Mouse (Mus musculus) spleen, embryonic (tissue): ENCODE results near the gene Slc35d3.

Experiments
- CTCF ChIA-PET: fragments of 350-600 bp; sonication (Branson Sonifier 250); formaldehyde crosslinking; loops from one replicate; lab custom pipeline; 2022; lab: Charles Lee

Slc35d3 gene

DNA sequence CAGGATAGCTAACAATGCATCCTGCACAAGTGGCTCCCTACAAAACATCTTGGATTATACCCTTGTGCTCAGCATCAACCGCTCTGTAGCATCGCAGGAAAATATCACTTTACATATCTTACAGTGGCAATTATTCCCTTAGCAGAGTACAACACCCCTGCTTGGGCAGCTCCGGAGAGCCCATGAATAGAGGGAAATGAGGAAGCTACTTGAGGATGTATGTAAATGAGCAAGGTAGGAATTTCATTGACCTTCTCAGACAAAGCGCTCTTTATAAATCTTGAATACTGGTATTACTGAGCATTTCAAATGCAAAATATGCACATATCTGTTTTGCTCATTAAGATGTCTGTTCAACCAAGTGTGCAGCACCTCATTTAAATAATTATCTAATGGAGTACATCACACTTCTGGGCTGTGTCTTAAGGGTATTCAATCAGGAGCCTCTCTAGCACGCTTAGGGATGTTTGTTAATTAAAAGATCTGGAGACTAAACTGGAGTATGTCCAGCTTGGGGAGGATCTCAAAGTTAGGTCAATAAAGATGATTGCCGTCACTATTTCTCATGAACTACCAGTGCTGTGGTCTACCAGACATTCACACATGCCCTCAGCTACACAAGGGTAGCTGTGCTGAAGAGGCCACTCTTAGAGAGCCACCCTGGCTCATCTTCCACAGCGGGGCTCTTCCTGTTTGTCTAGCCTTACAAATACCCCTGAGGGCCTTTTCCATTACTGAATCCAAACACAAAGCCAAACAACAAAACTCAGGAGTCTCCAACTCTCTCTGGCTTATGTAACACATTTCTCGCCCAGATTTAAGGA lies 15.2 kb downstream of the Slc35d3 start:
- CTCF ChIA-PET, result interaction anchor here (0.5 kb wide), 1 partner anchor 200 kb away, joined by 3 read pairs; no protein-coding TSS in a partner anchor

DNA sequence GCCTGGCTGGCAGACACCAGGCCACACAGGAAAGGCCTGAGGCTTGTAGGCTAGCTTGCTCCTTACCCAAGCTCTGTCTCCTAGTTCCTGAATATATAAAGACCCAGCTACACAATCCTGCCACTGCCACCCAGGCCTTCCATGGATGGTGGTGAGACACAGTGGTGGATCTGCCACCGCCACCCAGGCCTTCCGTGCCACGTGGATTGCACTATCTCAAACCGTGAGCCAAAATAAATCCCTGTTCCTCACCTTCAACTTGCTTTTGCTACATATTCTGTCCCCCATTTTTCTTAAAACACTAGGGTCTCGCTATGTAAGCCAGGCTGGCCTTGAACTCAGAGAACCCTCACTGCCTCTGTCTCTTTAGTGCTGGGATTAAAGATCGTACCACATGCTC lies 17.0 kb downstream of the Slc35d3 start:
- CTCF ChIA-PET, result no interaction called here

DNA sequence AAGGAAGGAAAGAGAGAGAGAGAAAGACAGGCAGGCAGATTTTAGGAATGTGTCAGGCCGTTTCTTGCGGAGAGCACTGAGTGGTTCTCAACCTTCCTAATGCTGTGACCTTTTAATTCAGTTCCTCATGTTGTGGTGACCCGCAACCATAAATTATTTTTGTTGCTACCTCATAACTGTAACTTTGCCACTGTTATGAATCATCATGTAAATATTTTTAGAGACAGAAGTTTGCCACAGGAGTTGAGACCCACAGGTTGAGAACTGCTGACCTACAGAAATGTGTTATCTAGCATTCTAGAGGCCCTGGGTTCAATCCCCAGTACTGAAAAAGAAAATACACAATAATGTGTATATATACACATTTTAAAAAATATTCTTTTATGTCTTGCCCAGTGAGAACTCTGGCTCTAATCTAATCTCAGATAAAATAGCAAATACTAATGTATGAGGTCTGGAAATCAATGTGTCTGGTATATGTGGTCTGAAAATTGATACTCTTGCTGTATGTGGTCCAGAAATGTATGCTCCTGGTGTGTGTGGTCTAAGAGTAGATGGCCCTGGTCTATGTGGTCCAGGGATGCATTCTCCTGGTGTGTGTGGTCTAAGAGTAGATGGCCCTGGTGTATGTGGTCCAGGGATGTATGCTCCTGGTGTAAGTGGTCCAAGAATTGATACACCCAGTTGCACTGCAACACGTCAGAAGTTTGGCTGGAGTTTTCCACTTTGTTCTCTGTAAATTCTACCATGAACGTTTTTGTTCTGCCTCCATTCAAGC lies 20.0 kb downstream of the Slc35d3 start:
- CTCF ChIA-PET, result no interaction called here

DNA sequence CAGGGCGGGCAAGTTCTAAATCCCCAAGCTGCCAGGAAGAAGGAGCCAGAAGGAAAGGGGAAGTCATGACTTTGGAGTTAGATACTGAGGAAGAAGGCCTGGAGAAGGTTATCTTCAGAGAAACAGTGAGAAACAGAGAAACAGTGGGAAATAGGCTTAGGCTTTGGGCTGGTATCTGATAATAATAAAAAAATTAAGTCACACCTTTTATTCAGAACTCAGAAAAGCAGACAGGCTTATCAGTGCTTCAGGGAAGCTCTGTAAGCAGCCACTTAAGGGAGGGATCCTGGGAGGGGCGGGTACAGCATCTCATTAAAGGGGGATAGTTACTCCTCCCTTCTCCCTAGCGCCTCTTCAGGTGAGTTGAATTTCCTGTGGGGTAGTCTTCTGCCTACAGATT lies 30.3 kb downstream of the Slc35d3 start:
- CTCF ChIA-PET, result no interaction called here

DNA sequence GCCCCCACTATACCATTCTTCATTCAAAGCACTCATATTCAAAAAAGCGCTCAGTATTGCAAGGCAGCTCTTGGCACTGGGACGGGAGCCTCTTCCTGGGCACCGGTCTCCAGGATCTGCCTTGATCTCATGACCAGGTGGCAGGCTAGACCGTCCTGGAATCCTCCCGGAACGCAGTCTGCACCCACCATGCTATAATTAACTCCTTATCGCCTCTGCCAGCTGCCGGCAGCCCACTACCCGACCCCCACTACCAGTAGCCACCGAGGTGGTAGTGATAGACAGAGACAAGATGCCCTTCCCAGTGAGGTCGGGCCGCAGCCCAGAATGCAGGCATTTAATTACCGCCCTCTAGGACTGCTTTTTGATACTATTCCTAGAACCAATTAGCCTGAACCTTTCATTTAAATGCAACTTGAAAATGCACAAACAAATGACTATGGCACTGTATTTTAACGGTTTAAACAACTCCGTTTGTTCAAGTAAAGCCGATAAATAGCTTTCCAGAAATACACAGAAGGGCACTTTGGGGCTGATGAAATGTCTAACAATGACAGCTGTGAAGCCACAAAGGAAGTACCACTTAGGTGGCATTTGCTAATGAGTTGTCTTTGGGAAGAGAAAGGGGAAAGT lies 32.4 kb downstream of the Slc35d3 start:
- CTCF ChIA-PET, result interaction anchor here (0.7 kb wide), 1 partner anchor 870 kb away, joined by 3 read pairs; no protein-coding TSS in a partner anchor

DNA sequence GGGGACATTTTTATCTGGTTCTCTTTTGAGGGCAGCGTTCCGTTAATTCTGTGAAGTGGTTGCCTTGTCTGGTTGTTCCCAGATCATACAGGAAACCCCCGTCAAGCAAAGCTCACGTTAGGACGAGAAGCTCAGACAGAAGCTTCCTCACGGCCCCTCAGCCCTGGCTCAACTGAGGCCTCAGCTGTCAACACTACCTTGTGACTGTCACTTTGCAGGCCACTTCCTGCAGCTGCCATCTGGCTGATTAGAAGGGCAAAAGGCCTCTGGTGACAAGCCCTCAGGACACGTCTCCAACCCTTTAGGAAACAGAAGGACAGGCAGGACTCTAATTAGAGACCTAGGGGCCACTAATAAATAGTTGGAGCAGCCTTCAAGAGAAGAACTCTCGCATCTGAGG lies 35.9 kb downstream of the Slc35d3 start:
- CTCF ChIA-PET, result no interaction called here

DNA sequence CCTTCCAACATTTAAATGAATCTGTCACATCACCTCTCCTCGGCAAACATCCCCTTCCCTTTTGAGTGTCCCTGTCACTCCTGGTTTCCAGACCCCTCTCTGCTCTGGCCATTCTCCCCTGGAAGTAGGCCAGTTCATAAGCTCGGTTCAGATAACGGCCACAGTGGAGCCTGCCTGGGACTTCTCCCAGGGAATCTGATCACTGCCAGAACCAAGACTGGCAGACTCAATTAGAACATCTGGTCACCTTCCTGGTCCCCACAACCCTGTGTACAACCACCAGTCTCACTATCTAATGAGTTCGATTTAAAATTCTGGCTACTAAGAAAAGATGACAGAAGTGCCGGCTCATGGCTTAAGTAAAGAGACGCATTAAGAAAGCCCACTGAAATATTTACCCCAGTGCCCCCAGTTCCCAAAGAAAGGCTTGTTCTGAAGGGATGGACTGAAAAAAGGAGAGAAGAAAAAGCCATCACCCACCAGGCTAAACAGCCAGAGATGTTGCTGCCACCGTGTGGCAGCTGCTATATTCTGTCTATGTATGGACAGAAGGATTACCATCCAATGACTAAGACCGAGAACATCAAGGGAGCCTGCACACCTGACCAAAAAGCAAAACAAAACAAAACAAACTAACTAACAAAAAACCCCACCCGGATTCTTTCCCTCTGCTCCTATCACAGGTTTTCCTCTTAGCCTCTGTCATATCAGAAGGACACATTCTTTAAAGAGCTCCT lies 39.7 kb downstream of the Slc35d3 start:
- CTCF ChIA-PET, result no interaction called here

DNA sequence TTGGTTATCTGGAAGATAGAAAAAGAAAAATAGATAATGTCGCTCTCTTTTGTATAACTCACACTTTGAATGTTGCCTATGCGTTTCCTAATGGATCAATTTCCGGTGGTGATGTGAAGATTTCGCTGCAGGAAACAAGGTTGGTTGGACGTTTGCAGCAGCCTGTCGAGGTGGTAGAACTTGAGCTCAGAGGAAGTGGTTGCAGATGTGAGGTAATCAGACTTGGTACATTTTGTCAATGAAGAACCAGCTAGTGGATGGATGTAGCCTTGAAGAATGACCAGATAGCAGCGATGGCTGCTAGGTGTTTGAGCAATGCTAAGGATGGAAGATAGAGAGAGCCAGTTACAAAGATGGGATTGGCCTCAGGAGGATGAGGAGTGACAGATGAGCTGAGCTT lies 46.5 kb downstream of the Slc35d3 start:
- CTCF ChIA-PET, result no interaction called here

DNA sequence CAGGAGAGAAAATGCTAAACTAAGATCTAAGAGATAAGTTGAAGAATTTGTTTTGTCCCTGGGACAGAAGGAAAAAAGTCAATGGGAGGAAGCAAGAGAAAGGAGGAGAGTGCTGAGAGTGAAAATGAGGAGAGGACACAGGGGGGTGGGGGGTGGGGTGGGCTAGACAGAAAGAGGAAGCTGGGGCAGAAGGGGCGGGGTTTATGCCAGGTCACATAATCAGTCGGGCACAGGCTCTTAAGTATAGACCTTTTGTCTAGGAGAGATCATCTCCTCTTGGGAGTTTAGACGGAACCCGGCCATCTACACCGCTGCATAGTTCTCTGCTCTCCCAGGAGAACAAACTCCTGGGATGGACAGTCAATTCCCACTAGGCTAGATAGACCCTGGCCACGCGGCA lies 48.3 kb downstream of the Slc35d3 start:
- CTCF ChIA-PET, result no interaction called here
